Mouse (Mus musculus) liver, embryonic 11.5 days (tissue): ENCODE data around the gene Plekha7. TPM values are rescaled to one million over a fixed set of nuclear protein-coding genes. Genes with fewer than 3 reads are reported as not detected.

Experiments
- ATAC-seq: fragments of 200-750 bp; cut with Nextera tagmentation; replicated peaks from 2 replicates; pipeline ENCODE4 v1.8.0; 2017; ENCODE audit warnings: moderate number of reproducible peaks, mild to moderate bottlenecking, moderate TSS enrichment, moderate library complexity; ENCODE audit not compliant: low FRiP score
- DNase-seq: peaks from one replicate; pipeline ENCODE4 v3.0.0-alpha.2; 2017; ENCODE audit warnings: low spot score
- H3K27ac ChIP-seq: fragments of 300-500 bp; sonication (generic); 2 replicates; pipeline ENCODE4 v1.5.1; 2014; ENCODE audit warnings: mild to moderate bottlenecking, low read depth, low read length, control low read depth
- H3K27me3 ChIP-seq: fragments of 300-500 bp; sonication (generic); replicated peaks from 2 replicates; pipeline ENCODE4 v1.6.1; 2014; ENCODE audit warnings: low read length, mixed read lengths; ENCODE audit not compliant: control insufficient read depth, insufficient read depth
- H3K36me3 ChIP-seq: fragments of 300-500 bp; sonication (generic); 2 replicates; pipeline ENCODE4 v1.6.1; 2014; ENCODE audit warnings: mild to moderate bottlenecking, low read length, moderate library complexity, mixed read lengths; ENCODE audit not compliant: control insufficient read depth, insufficient read depth
- H3K4me1 ChIP-seq: fragments of 300-500 bp; sonication (generic); replicated peaks from 2 replicates; pipeline ENCODE4 v1.6.1; 2014; ENCODE audit warnings: low read length, mixed read lengths; ENCODE audit not compliant: control insufficient read depth, insufficient read depth
- H3K4me2 ChIP-seq: fragments of 300-500 bp; sonication (generic); 2 replicates; pipeline ENCODE4 v1.6.1; 2014; ENCODE audit warnings: mild to moderate bottlenecking, control low read depth, moderate library complexity
- H3K4me3 ChIP-seq: fragments of 300-500 bp; sonication (generic); 2 replicates; pipeline ENCODE4 v1.5.1; 2014; ENCODE audit warnings: low read depth, low read length, control low read depth
- H3K9ac ChIP-seq: fragments of 300-500 bp; sonication (generic); 2 replicates; pipeline ENCODE4 v1.6.1; 2014; ENCODE audit warnings: low read depth, low read length, control low read depth
- H3K9me3 ChIP-seq: fragments of 300-500 bp; sonication (generic); 2 replicates; pipeline ENCODE4 v1.6.1; 2016; ENCODE audit warnings: low read length, inconsistent platforms, mixed read lengths; ENCODE audit not compliant: control insufficient read depth
- WGBS: fragments of 180-500 bp; shearing (Covaris S2); extraction: QIAGEN DNeasy Blood & Tissue Kit; methylation state at CpG from one replicate; pipeline ENCODE4 v1.1.7; 2014; 5-methylcytosine and 5-hydroxymethylcytosine counted together
- polyA plus RNA-seq: library from polyadenylated mRNA; unstranded; fragments of >200 nt; fragmentation: Nextera tagmentation; extraction: Ambion mirVana; gene quantifications from 2 replicates; pipeline ENCODE4 v1.2.1, GENCODE M21; 2014

The Plekha7 gene
- polyA plus RNA-seq, 1 experiment from 2014 or later: 7.9 TPM

DNA sequence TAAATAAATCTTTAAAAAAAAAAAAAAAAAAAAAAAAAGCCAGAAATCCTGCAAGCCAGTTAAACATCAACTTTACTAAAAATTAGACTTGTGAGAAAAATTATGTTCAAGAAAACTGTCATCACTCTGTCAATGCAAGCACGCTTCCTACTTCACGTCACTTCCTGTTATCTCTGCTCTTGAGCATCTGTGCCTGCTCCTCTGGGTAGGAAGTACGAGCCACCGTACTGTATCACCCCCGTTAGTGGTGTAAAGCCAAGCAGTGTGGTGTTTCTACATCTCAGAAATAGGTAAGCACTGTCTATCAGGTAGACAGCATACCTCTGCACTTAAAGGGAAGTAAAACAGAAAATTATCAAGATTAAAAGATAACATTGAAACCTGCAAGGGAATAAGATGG lies 19.7 kb upstream of the Plekha7 start:
- Histone ChIP-seq H3K4me3 (no peak overlapping the region), H3K9ac (no peak overlapping the region), H3K9me3 (no peaks in the 10 kb centered on the region), H3K4me2 (no peak overlapping the region), H3K27ac (no peak overlapping the region), H3K27me3 (no peaks in the 10 kb centered on the region), H3K4me1 (peaks cover 2% of the 10 kb centered on the region; the same call in 1 of the 2 replicates), H3K36me3 (peaks cover 27% of the 10 kb centered on the region)
- ATAC-seq (no peak), DNase-seq (no peak)
- WGBS: 70% methylated on average over 5 of the region's 5 CpGs

DNA sequence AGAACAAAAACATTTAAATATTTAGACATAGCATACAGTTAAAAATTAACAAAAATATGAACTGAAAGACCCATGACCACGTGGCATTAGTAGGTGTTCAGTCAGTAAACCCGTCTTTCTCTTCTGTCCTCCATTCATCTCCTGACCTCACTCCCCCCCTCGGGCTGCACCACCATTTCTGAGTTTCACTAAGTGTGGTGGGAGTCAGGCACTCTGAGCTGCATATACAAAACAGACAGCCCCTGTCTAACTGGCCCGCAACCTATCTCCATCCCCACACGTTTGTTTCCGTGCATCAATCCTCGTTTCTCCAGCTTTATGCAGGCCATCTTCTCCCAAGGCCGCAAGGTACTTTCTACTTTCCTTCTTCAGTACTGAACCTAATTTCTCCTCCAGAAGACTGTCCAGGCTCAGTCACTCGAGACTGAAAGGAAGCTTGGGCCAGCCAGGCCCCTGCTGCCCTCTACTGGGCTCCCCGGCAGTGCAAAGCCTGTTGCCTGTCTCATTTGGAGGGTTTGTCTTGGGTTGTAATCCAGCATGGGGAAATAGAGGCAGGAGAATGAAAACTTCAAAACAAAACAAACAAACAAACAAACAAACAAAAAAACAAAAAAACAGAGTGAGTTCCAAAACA lies 15.3 kb upstream of the Plekha7 start:
- no peaks in the 10 kb centered on the region for H3K36me3 ChIP-seq
- DNase-seq: peak; percentile 59
- no peaks in the 10 kb centered on the region for H3K9me3 ChIP-seq
- WGBS: 33% methylated on average over 10 of the region's 10 CpGs
- ATAC-seq: peak; percentile 72
- no peak overlapping the region for H3K4me3 ChIP-seq
- no peaks in the 10 kb centered on the region for H3K4me1 ChIP-seq
- no peak overlapping the region for H3K9ac ChIP-seq
- no peak overlapping the region for H3K27ac ChIP-seq
- H3K27me3 ChIP-seq: no peaks in the 10 kb centered on the region
- H3K4me2 ChIP-seq: 0 out of 2 replicates have a peak overlapping the region, but pooled peaks have one; percentile 41

DNA sequence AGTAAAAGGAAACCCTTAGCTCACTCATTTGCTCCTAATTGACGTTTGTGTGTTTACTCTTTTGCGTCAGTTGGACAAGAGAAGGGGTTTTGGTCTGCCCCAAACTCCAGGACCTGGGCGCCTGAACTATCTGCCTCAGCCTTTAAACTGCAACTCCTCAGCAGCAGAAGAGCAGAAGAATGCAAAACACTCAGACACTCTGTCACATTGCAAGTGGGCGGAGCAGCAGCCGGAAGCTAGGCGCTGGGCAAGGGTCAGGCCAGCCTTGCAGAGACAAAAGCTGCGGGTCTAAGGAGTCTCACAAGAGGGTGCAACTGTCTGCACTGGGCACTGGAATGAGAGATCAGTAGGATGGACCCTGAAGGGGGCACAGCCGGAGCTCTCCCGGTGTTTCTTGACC lies 1.3 kb upstream of the Plekha7 start:
- Histone ChIP-seq H3K9me3 (no peaks in the 10 kb centered on the region), H3K4me3 (peak overlapping the region; percentile 17; the same call in 1 of the 2 replicates), H3K9ac (peak overlapping the region; percentile 17; the same call in 1 of the 2 replicates), H3K4me2 (peak overlapping the region; percentile 96), H3K27ac (no peak overlapping the region), H3K27me3 (peaks cover 9% of the 10 kb centered on the region; the same call in 1 of the 2 replicates), H3K36me3 (no peaks in the 10 kb centered on the region), H3K4me1 (peaks cover 7% of the 10 kb centered on the region; the same call in 1 of the 2 replicates)
- WGBS: 10% methylated on average over 9 of the region's 9 CpGs
- DNase-seq: no peak
- no peak for ATAC-seq

DNA sequence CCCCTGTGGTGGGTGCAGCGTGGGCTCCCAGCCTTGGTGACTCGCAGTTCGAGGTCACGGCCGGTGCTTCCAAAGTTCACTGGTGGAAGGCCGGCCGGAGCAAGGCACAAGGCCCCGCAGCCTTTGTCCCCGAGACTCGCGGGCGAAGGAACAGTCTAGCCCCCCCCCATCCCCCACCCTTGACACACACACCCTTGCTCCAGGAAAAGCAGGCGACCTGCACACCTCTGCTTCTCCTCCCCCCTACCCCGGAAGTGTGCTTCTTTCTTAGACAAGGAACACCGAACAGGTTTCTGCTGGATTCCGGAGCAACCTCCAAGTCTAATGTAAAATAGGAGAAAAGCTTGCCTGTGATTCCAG lies 436 bp upstream of the Plekha7 start:
- H3K36me3 ChIP-seq: no peaks in the 10 kb centered on the region
- peaks cover 9% of the 10 kb centered on the region; the same call in 1 of the 2 replicates for H3K27me3 ChIP-seq
- peaks cover 7% of the 10 kb centered on the region; the same call in 1 of the 2 replicates for H3K4me1 ChIP-seq
- peak overlapping the region; percentile 96 for H3K4me2 ChIP-seq
- WGBS: 3% methylated on average over 16 of the region's 16 CpGs
- H3K4me3 ChIP-seq: peak overlapping the region; percentile 88
- peak overlapping the region; percentile 11; the same call in 1 of the 2 replicates for H3K27ac ChIP-seq
- H3K9ac ChIP-seq: peak overlapping the region; percentile 69
- H3K9me3 ChIP-seq: no peaks in the 10 kb centered on the region
- DNase-seq (peak; percentile 51), ATAC-seq (peak; percentile 19)

DNA sequence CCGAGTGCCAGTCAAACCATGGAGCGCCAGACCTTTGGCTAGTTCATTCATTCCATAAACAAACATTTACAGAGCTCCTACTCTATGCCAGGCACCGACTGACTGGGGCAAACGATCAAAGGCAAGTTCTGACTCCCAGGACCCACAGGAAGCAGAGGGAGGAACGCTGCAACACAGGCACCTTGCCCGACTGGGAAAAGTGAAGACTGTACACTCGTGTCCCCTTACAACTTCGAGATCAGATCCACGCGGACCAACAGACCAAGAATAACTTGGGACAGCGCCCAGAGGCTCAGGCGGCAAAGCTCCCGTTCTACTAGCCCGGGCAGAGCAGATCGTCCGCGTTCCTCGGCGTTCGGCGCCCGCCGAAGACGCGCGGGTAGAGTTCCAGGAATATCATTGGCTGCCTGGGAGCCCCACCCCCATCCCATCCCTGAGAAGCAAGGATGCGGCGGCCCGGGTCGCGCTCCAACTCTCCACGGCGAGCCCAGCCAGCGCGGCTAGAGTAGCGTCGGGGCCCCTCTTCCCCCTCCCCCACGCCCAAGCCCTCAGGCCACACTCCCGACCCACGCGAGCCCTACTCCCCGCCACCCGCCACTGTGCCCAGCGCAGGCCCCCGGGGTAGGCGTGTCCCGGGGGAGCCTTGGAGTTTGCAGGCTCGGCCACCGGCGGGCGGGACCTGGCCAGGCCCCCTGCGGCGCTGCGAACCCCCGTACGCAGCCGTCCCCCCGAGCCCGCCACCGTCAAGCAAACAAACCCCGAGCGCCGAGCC lies 891 bp downstream of the Plekha7 start:
- peak overlapping the region; percentile 96 for H3K4me2 ChIP-seq
- DNase-seq: peak; percentile 76
- no peaks in the 10 kb centered on the region for H3K36me3 ChIP-seq
- no peak overlapping the region for H3K27ac ChIP-seq
- peak; percentile 72 for ATAC-seq
- peaks cover 7% of the 10 kb centered on the region; the same call in 1 of the 2 replicates for H3K4me1 ChIP-seq
- H3K9me3 ChIP-seq: no peaks in the 10 kb centered on the region
- peaks cover 9% of the 10 kb centered on the region; the same call in 1 of the 2 replicates for H3K27me3 ChIP-seq
- WGBS: under 1% methylated on average over 62 of the region's 63 CpGs
- H3K9ac ChIP-seq: peak overlapping the region; percentile 69
- peak overlapping the region; percentile 88 for H3K4me3 ChIP-seq

DNA sequence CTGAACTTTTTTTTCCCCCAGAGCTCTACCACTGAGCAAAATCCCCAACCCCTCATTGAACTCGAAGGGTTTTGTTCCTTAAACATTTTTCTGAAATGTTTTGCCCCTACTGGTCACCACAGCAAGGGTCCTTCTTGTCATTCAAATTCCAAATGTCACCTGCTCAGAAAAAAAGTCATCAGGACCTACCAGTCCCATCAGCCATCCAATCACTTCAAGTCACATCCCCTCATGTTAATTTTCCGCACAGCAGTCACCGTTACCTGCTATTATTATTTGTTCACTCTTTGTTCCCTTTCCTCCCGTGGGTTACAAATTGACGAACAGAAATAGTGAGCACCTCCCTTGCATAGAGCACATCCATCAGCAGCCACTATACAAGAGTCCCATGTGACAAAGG lies 1.6 kb downstream of the Plekha7 start:
- WGBS: 23% methylated on average over 5 of the region's 5 CpGs
- H3K27me3 ChIP-seq: peaks cover 9% of the 10 kb centered on the region; the same call in 1 of the 2 replicates
- H3K4me3 ChIP-seq: peak overlapping the region; percentile 88; the same call in 1 of the 2 replicates
- H3K27ac ChIP-seq: no peak overlapping the region
- H3K4me1 ChIP-seq: peaks cover 7% of the 10 kb centered on the region; the same call in 1 of the 2 replicates
- no peaks in the 10 kb centered on the region for H3K36me3 ChIP-seq
- H3K9ac ChIP-seq: no peak overlapping the region
- no peak for ATAC-seq
- H3K9me3 ChIP-seq: no peaks in the 10 kb centered on the region
- no peak for DNase-seq
- H3K4me2 ChIP-seq: peak overlapping the region; percentile 96

DNA sequence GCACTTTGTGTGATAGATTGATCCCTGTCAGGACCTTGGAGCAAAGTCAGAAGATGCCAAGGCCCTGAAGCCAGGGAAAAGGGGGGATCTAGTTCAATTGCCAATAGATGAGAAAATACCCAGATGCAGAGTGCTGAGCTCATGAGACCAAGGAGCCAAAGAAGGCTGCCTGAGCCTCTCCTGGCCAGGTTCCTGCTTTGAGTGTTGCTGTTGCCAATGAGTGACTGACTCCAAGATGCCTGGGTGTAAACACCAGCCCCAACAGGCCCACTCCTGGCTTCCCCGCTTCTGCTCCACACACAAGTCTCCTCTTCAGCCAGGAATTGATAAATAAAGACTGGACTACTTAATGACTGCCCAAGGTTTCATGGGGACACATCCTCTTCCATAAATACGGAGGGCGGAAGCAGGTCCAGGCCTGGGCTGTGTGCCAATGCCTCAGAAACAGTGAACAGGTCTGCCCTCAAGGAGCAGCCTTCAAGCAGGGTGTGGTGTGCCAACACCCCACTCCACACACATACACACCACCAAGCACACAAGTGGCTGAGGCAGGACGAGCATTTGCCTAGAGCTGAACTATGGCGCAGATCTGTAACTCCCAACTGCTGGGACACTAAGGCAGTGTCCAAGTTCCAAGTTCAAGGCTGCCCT lies 6.4 kb downstream of the Plekha7 start:
- no peak overlapping the region for H3K27ac ChIP-seq

DNA sequence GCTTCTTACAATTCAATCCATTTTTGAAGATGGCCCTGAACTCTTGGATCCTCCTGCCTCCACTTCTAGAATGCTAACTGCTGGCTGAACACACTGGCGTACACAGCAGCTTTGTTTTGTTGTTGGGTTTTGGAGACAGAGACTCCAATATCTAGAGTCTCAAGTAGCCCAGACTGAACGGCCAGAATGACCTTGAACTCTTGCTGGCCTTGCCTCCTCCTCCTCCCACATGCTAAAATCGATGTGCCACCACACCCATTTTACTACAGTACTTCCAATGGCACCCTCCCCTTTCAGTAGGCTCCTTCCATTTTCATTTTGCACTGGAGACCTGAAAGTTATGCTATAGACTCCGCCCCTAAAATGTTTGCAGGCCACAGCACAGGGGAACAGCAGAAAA lies 7.0 kb downstream of the Plekha7 start:
- DNase-seq (no peak), ATAC-seq (no peak)
- Histone ChIP-seq H3K4me1 (no peaks in the 10 kb centered on the region), H3K4me3 (no peak overlapping the region), H3K4me2 (no peak overlapping the region), H3K9ac (no peak overlapping the region), H3K36me3 (no peaks in the 10 kb centered on the region), H3K9me3 (no peaks in the 10 kb centered on the region), H3K27ac (no peak overlapping the region), H3K27me3 (peaks cover under 1% of the 10 kb centered on the region; the same call in 1 of the 2 replicates)
- WGBS: 73% methylated on average over 4 of the region's 4 CpGs

More for the DNA sequence above, 6.4 kb downstream of the Plekha7 start:
- Histone ChIP-seq H3K4me3 (no peak overlapping the region), H3K4me2 (no peak overlapping the region), H3K27me3 (peaks cover 5% of the 10 kb centered on the region; the same call in 1 of the 2 replicates), H3K9ac (no peak overlapping the region), H3K36me3 (no peaks in the 10 kb centered on the region), H3K4me1 (no peaks in the 10 kb centered on the region), H3K9me3 (no peaks in the 10 kb centered on the region)
- 87% methylated on average over 5 of the region's 5 CpGs for WGBS
- ATAC-seq: no peak
- DNase-seq: no peak
